8 mouse cellular contexts compared by ENCODE assay signal in genomic region chr4:126532827-126533728, GRCm38 (mm10). TPM values are rescaled to one million over a fixed set of nuclear protein-coding genes. Genes with fewer than 3 reads are reported as not detected.
DNase-seq lines count a peak whose midpoint lies in the region; ATAC-seq and TF ChIP-seq lines count a peak whose summit lies in the region.

Gene Ago4, minus strand, starts transcription at chr4:126533472.

- H3K4me1 ChIP-seq in hindbrain, embryonic 13.5 days (replicated peaks): peaks cover 19% of the 10 kb centered on the region

- no peak for TF ChIP-seq CTCF in left cerebral cortex, adult 2 months (IDR thresholded peaks at IDR 0.05)

- peak; percentile 79 for DNase-seq in adrenal gland, adult 2 months
- peak; percentile 74 to 87 for DNase-seq in cerebellum, postnatal 25 days
- peak; percentile 13 for DNase-seq in gastrocnemius, adult 18-20 months (ENCODE audit: low spot score)
- peak; percentile 53 to 56 for DNase-seq in left cerebral cortex, adult 2 months (ENCODE audit: extremely low spot score in 1 of 2, low spot score in 2 of 2)
- DNase-seq in lung, postnatal 36 days: peak; percentile 67
- DNase-seq in retina, postnatal 1 day: peak; percentile 89
- no peak for DNase-seq in adipocyte (ENCODE audit: low spot score)

- WGBS in hindbrain, embryonic 13.5 days: under 1% methylated on average over 84 of the region's 120 CpGs

- no peaks in the 10 kb centered on the region for H3K27me3 ChIP-seq in hindbrain, embryonic 13.5 days

- intact Hi-C loops in left cerebral cortex, adult 2 months (cut with DNase I): loop anchor here (2.0 kb wide), 1 partner anchor 64 kb away; the partner anchor contains the start of gene Ago1

- peak within 1 kb of the TSS; percentile 91 for H3K27ac ChIP-seq in hindbrain, embryonic 13.5 days
- H3K27ac ChIP-seq in left cerebral cortex, adult 2 months: peak within 1 kb of the TSS; percentile 81

- H3K9ac ChIP-seq in hindbrain, embryonic 13.5 days: peak within 1 kb of the TSS; percentile 96

- no peaks in the 10 kb centered on the region for H3K9me3 ChIP-seq in hindbrain, embryonic 13.5 days

- H3K4me2 ChIP-seq in hindbrain, embryonic 13.5 days: peak within 1 kb of the TSS; percentile 82

- H3K4me3 ChIP-seq in hindbrain, embryonic 13.5 days: peak within 1 kb of the TSS; percentile 77
- H3K4me3 ChIP-seq in left cerebral cortex, adult 2 months: peak within 1 kb of the TSS; percentile 95

- ATAC-seq in hindbrain, embryonic 13.5 days (ENCODE audit: low FRiP score): peak; percentile 92

- H3K36me3 ChIP-seq in hindbrain, embryonic 13.5 days: no peaks in the 10 kb centered on the region

RNA-seq across cellular contexts. Expression of gene Ago4, which starts in this region (rescaled TPM):
- 1 to 10 TPM; 4.8 to 5.4 TPM for total RNA-seq in adrenal gland, adult 2 months (2021)
- polyA plus RNA-seq in adrenal gland, adult 2 months (2012; rRNA removed): 1.0 and 1.2 TPM in 2 replicates
- total RNA-seq in gastrocnemius, adult 18-20 months (2021): 1 to 10 TPM; 5.1 to 5.8 TPM
- 9.9 and 10.0 TPM in 2 replicates for polyA plus RNA-seq in hindbrain, embryonic 13.5 days (2015; fragmentation: Nextera tagmentation; extraction: Ambion mirVana)
- total RNA-seq in left cerebral cortex, adult 2 months (2021): 1 to 10 TPM; 7.6 to 9.6 TPM
